Mouse (Mus musculus): Measurements from ENCODE around the gene P4ha2.

DNA sequence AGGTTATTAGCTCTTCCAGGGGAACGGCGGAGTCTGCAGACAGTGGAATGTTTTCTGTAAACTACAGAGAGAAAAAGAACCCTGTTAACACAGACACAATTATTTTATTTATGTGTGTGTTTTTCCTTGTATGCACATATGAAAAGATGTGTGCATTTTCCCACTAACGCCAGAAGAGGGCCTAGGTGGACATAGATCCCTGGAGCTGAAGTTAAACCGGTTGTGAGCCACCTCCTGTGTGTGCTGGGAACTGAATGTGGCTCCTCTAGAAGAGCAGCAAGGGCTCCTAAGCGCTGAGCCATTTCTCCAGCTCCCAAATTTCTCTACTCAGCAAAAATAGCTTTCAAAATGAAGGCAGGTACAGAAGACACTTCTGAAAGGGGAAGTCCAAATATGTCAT is 14.1 kb upstream of the P4ha2 start:
- no peak for TF ChIP-seq GATA1 (IDR thresholded peaks at IDR 0.05; ENCODE audit: borderline replicate concordance, low read length)
- no peak for TF ChIP-seq FLI1 (IDR thresholded peaks at IDR 0.05; ENCODE audit: low read length)

Measured in megakaryocyte, embryonic 14.5 days (primary cell).